Mouse (Mus musculus) kidney, adult 2 months (tissue): ENCODE data around the gene Xbp1. TPM values are rescaled to one million over a fixed set of nuclear protein-coding genes. Genes with fewer than 3 reads are reported as not detected.
A peak's percentile ranks its signal among the peaks of the same experiment; 100 is the strongest.
"Not testable (repeated sequence)": the region's sequence is repeated elsewhere in the genome, so short reads cannot be mapped to it uniquely, and the experiment has no call there.

Experiments used
- DNase-seq: peaks from one replicate; pipeline ENCODE4 v3.0.0; 2021
- H3K27ac ChIP-seq: fragments of 200-500 bp; 2 replicates; pipeline ENCODE4 v1.5.1; 2012; ENCODE audit warnings: low read depth, low read length, control low read depth, inconsistent platforms; ENCODE audit not compliant: insufficient read depth
- H3K27me3 ChIP-seq: fragments of 200-500 bp; replicated peaks from 2 replicates; pipeline ENCODE4 v1.6.1; 2012; ENCODE audit warnings: mild to moderate bottlenecking, moderate library complexity, low read length, inconsistent platforms; ENCODE audit not compliant: control insufficient read depth, insufficient read depth
- H3K36me3 ChIP-seq: fragments of 200-500 bp; 2 replicates; pipeline ENCODE4 v1.6.1; 2012; ENCODE audit warnings: mild to moderate bottlenecking, moderate library complexity, low read length, inconsistent platforms; ENCODE audit not compliant: control insufficient read depth, insufficient read depth
- H3K4me1 ChIP-seq: fragments of 200-500 bp; 2 replicates; pipeline ENCODE4 v1.6.1; 2011; ENCODE audit warnings: low read length; ENCODE audit not compliant: control insufficient read depth, insufficient read depth
- H3K4me3 ChIP-seq: fragments of 200-500 bp; 2 replicates; pipeline ENCODE4 v1.5.1; 2011; ENCODE audit warnings: mild to moderate bottlenecking, low read depth, low read length, control low read depth; ENCODE audit not compliant: insufficient read depth
- CTCF ChIP-seq: fragments of 200-500 bp; conservative IDR thresholded peaks from 2 replicates; pipeline ENCODE4 v1.5.1; 2011; ENCODE audit warnings: low read depth, mild to moderate bottlenecking, control low read depth, low read length, moderate library complexity, mixed read lengths; ENCODE audit not compliant: insufficient read depth, insufficient read length
- POLR2A ChIP-seq: fragments of 200-500 bp; IDR thresholded peaks from one replicate; pipeline ENCODE4 v1.6.1; 2011; ENCODE audit warnings: low read depth, low read length, control low read depth
- WGBS: fragments of 180-500 bp; shearing (Covaris S2); methylation state at CpG from one replicate; pipeline ENCODE4 v1.1.7; 2018; 5-methylcytosine and 5-hydroxymethylcytosine counted together
- polyA plus RNA-seq: library from polyadenylated mRNA; depleted of rRNA; stranded (reverse); fragments of >200 nt; gene quantifications from 2 replicates; pipeline ENCODE4 v1.2.3, GENCODE M21; 2012

Gene Xbp1
- polyA plus RNA-seq, 1 experiment, result 99.8 TPM

DNA sequence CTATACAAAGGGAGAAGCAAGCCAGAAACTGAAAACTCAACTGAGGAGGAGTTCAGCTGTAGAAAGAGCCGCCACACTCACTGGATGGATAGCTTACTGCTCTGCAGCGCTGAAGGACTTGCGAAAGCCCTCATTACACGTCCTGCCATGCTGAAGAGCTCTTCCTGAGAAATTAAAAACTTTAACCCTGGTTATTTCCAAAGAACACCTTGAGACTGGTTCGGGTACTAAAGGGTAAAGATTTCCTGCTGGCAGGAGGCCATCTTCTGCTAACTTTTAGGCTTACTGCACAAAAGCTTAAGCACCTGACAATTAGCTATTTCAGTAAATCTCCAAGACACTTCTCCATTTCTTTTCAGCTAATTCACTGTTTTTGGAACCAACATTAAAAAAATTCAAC is 9.7 kb downstream of the Xbp1 start:
- peak; percentile 76 for DNase-seq
- no peak overlapping the region for H3K4me3 ChIP-seq
- H3K27ac ChIP-seq, result peak overlapping the region; percentile 86
- TF ChIP-seq POLR2A (no peak), CTCF (no peak)
- H3K27me3 ChIP-seq, result no peaks in the 10 kb centered on the region
- H3K4me1 ChIP-seq, result peaks cover 38% of the 10 kb centered on the region
- 29% methylated on average over 5 of the region's 5 CpGs for WGBS
- H3K36me3 ChIP-seq, result peaks cover 15% of the 10 kb centered on the region

DNA sequence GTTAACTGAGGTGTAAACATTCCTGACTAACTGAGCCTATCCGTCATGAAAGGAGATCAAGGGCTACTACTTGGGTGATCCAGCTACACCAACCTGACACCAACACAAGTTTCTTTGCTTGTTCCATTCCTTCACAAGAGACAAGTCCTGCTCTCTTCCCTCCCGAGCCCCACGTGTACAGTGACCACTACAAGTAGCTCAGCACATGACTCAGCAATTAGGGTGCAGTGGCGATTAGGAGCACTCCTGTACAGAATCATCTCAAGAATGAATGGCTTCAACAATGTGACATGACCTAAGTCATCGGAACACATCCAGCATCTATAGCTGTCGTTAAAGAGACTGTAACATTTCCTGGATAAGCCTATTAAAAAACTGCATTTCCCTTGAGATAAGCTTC is 10.3 kb downstream of the Xbp1 start:
- no peaks in the 10 kb centered on the region for H3K27me3 ChIP-seq
- WGBS, result 43% methylated on average over 6 of the region's 6 CpGs
- H3K4me1 ChIP-seq, result peaks cover 38% of the 10 kb centered on the region
- no peak for DNase-seq
- no peak overlapping the region for H3K4me3 ChIP-seq
- no peak for TF ChIP-seq POLR2A
- TF ChIP-seq CTCF, result no peak
- peaks cover 13% of the 10 kb centered on the region for H3K36me3 ChIP-seq
- H3K27ac ChIP-seq, result peak overlapping the region; percentile 74

DNA sequence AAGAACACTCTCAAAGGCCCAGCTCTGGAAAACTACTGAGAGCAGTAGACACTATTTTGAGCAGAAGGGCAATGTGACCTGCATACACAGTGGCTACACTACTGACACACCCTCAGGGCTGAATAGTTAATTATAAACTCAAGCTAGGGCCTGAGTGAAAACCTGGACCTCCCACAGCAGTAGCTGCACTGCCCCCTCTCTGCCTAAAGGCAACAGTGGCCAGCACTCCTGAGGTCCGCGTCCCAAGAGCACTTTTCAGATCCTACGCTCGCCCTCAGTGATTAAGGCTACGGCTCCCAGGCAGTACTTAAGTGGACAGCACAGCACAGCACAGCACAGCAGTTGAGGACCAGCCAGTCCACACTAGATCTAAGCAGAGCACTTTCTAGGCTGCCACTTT is 12.6 kb downstream of the Xbp1 start:
- peak; percentile 96 for DNase-seq
- Histone ChIP-seq H3K4me3 (no peak overlapping the region), H3K27me3 (no peaks in the 10 kb centered on the region), H3K36me3 (peaks cover 9% of the 10 kb centered on the region), H3K4me1 (peaks cover 32% of the 10 kb centered on the region), H3K27ac (peak overlapping the region; percentile 83)
- WGBS, result 37% methylated on average over 5 of the region's 5 CpGs
- TF ChIP-seq CTCF, result peak; percentile 81
- TF ChIP-seq POLR2A, result peak; percentile 21

DNA sequence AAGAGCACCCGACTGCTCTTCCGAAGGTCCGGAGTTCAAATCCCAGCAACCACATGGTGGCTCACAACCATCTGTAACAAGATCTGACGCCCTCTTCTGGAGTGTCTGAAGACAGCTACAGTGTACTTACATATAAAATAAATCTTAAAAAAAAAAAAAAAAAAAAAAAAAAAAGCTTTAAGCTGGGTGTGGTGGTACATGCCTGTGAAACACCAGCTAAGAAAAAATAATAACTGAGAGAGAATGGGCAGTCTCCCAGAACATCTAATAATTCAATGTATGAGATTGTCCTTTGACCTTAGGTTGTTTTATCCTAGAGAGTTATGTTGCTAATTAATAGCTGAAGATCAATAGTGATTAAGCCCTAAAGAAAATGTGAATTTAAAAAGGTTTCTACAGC is 17.0 kb downstream of the Xbp1 start:
- peaks cover 29% of the 10 kb centered on the region; the same call in 1 of the 2 replicates for H3K4me1 ChIP-seq
- not testable (repeated sequence) for H3K27me3 ChIP-seq, H3K36me3 ChIP-seq, H3K4me3 ChIP-seq, H3K27ac ChIP-seq, DNase-seq
- 80% methylated on average over 4 of the region's 4 CpGs for WGBS

DNA sequence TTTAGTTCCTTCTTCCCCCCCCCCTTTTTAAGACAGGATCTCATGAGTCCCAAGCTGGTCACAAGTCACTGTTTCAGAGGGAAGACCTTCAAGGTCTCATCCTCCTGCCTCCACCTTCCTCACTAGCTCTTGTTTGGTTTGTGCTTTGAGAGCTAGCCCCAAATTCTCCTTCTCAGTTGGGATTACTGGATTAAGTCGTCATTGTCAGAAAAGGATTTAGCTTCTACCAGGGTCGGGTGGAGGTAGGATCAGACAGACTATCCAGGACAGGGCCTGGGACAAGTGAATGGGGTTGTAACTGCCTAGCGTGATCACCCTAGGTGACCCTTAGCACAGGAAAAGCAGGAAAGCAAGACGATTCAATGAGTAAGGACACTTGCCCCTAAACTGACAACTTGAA is 19.9 kb downstream of the Xbp1 start:
- Histone ChIP-seq H3K4me1 (peaks cover 21% of the 10 kb centered on the region; the same call in 1 of the 2 replicates), H3K27ac (no peak overlapping the region), H3K27me3 (no peaks in the 10 kb centered on the region), H3K4me3 (peak overlapping the region; percentile 2; the same call in 1 of the 2 replicates), H3K36me3 (no peaks in the 10 kb centered on the region; the same call in 1 of the 2 replicates)
- TF ChIP-seq CTCF, result no peak
- no peak for DNase-seq
- WGBS, result 35% methylated on average over 4 of the region's 4 CpGs

DNA sequence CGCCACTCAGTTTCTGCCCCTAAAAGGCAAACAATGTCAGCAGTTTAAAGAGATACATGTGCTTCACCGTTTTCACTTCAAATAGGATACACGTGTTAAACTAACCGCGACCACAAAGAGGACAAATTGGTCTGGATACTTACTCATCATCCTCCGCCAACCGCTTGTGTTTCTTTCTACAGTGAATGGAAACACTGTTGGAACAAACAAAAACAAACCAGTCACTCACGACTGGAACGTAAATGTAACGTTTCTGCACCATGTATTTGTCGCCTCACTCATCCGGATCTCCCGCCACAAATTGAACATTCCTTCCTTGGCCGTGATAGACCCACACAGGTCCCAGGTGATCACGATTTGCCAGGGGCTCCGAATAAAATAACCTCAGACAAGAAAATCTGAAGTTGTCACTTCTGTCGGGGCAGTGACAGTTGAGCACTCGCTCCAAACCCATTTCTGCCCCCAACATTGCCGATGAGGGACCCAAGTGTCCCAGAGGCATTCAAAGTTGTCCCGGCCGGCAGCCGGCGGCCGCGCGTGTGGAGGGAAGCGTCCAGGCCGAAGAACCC is 20.9 kb downstream of the Xbp1 start:
- Histone ChIP-seq H3K4me3 (peak overlapping the region; percentile 93), H3K4me1 (peaks cover 21% of the 10 kb centered on the region; the same call in 1 of the 2 replicates), H3K27me3 (no peaks in the 10 kb centered on the region), H3K36me3 (no peaks in the 10 kb centered on the region; the same call in 1 of the 2 replicates), H3K27ac (peak overlapping the region; percentile 95)
- no peak for DNase-seq
- no peak for TF ChIP-seq CTCF
- under 1% methylated on average over 28 of the region's 28 CpGs for WGBS

DNA sequence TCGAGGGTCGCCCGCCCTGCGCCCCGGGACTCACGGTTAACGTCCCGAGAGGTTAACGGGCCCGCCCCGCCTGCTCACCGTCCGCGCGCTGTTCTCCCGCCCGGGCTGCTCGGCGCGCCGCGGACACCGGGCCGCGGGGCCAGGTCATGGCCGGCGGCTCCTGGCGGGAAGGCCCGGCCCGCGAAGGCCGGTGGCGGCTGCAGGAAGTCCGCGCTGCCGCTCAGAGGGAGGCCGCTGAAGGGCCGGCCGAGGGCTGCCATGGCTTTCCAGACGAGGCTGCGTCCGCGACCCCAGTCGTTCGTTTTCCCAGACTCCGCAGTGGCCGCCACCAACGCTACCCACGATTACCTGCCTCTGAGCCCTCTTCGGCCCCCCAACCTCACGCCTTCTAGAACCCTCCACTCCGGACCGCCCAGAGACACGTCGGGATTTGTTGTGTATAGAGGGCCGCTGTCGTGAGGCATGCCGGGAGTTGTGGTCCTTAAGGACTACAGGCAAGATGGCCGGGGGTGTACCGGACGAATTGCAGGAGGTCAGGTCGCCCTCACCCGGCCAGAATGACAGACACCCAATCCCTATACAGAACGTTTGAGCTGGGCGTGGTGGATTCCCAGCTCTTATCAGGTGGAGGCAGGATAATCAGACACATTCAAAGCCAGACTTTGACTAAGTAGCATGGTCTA is 21.5 kb downstream of the Xbp1 start, which contains the start of gene Ccdc117:
Gene Ccdc117 (minus strand): TSS at position 389 of the 683 bp plus-strand sequence.
- WGBS, result under 1% methylated on average over 65 of the region's 65 CpGs
- DNase-seq, result peak; percentile 98
- peak within 1 kb of the TSS; percentile 95 for H3K27ac ChIP-seq
- peak within 1 kb of the TSS; percentile 93 for H3K4me3 ChIP-seq
- H3K27me3 ChIP-seq, result no peaks in the 10 kb centered on the region
- peaks cover 21% of the 10 kb centered on the region; the same call in 1 of the 2 replicates for H3K4me1 ChIP-seq
- H3K36me3 ChIP-seq, result no peaks in the 10 kb centered on the region; the same call in 1 of the 2 replicates
- TF ChIP-seq CTCF, result peak; percentile 37; the same call in 1 of the 2 replicates
- peak; percentile 69 for TF ChIP-seq POLR2A
